Mouse (Mus musculus) 3T3-L1 (cell line): ENCODE measurements around the gene Phrf1.
A peak's percentile ranks its signal among the peaks of the same experiment; 100 is the strongest.

Source experiments
- DNase-seq: peaks from one replicate; pipeline ENCODE4 v3.0.0-alpha.2; 2015; ENCODE audit warnings: low read depth, low spot score

Phrf1 gene

GRCm38 (mm10) chr7:141228279-141229067 lies at the start of gene Phrf1:
Gene Phrf1, plus strand, starts transcription at chr7:141228784.
- peak; percentile 83 for DNase-seq

GRCm38 (mm10) chr7:141188194-141188593 lies 40.4 kb upstream of the Phrf1 start:
- DNase-seq = no peak

GRCm38 (mm10) chr7:141188733-141189132 lies 39.9 kb upstream of the Phrf1 start:
- DNase-seq = no peak

GRCm38 (mm10) chr7:141190220-141190619 lies 38.4 kb upstream of the Phrf1 start:
- no peak for DNase-seq

- no peak for DNase-seq
Measured at GRCm38 (mm10) chr7:141191036-141191435, 37.5 kb upstream of the Phrf1 start.

GRCm38 (mm10) chr7:141191796-141192685 lies 36.5 kb upstream of the Phrf1 start:
- DNase-seq = no peak

- DNase-seq = no peak
Measured at GRCm38 (mm10) chr7:141192776-141193347, 35.7 kb upstream of the Phrf1 start.

GRCm38 (mm10) chr7:141193348-141193856 lies 35.2 kb upstream of the Phrf1 start:
- DNase-seq = peak; percentile 29

GRCm38 (mm10) chr7:141193948-141194347 lies 34.6 kb upstream of the Phrf1 start, which contains the start of the genes Hras and Lrrc56:
Gene Hras, minus strand, starts transcription at chr7:141194005.
Gene Lrrc56, plus strand, starts transcription at chr7:141194157.
- peak; percentile 94 for DNase-seq

- no peak for DNase-seq
Measured at GRCm38 (mm10) chr7:141194409-141194808, 34.2 kb upstream of the Phrf1 start.

- peak; percentile 90 for DNase-seq
Measured at GRCm38 (mm10) chr7:141194830-141195229, 33.8 kb upstream of the Phrf1 start.

- DNase-seq = no peak
Measured at GRCm38 (mm10) chr7:141195754-141196153, 32.8 kb upstream of the Phrf1 start.

- DNase-seq = no peak
Measured at GRCm38 (mm10) chr7:141196619-141197282, 31.8 kb upstream of the Phrf1 start.

GRCm38 (mm10) chr7:141198121-141198520 lies 30.5 kb upstream of the Phrf1 start:
- DNase-seq = no peak

- DNase-seq = no peak
Measured at GRCm38 (mm10) chr7:141204546-141204945, 24.0 kb upstream of the Phrf1 start.

GRCm38 (mm10) chr7:141205504-141205903 lies 23.1 kb upstream of the Phrf1 start:
- no peak for DNase-seq

- no peak for DNase-seq
Measured at GRCm38 (mm10) chr7:141206182-141206937, 22.2 kb upstream of the Phrf1 start.

- no peak for DNase-seq
Measured at GRCm38 (mm10) chr7:141209526-141209925, 19.1 kb upstream of the Phrf1 start.

- no peak for DNase-seq
Measured at GRCm38 (mm10) chr7:141210137-141210536, 18.4 kb upstream of the Phrf1 start.

GRCm38 (mm10) chr7:141210606-141211131 lies 17.9 kb upstream of the Phrf1 start:
- no peak for DNase-seq
